Mouse (Mus musculus): ENCODE measurements around the gene Rho.

Rho gene

DNA sequence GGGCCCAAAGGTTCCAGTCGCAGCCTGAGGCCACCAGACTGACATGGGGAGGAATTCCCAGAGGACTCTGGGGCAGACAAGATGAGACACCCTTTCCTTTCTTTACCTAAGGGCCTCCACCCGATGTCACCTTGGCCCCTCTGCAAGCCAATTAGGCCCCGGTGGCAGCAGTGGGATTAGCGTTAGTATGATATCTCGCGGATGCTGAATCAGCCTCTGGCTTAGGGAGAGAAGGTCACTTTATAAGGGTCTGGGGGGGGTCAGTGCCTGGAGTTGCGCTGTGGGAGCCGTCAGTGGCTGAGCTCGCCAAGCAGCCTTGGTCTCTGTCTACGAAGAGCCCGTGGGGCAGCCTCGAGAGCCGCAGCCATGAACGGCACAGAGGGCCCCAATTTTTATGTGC, at the start of gene Rho:
Rho (plus strand) TSS at position 110 of the 400 bp plus-strand sequence.
- DNase-seq (ENCODE audit: low read depth, low spot score): peak; percentile 96

GRCm38 (mm10) chr6:115884018-115884417, 47.5 kb upstream of the Rho start:
- no peak for DNase-seq (ENCODE audit: low read depth, low spot score)

GRCm38 (mm10) chr6:115886894-115887293, 44.7 kb upstream of the Rho start:
- DNase-seq (ENCODE audit: low read depth, low spot score): no peak

DNA sequence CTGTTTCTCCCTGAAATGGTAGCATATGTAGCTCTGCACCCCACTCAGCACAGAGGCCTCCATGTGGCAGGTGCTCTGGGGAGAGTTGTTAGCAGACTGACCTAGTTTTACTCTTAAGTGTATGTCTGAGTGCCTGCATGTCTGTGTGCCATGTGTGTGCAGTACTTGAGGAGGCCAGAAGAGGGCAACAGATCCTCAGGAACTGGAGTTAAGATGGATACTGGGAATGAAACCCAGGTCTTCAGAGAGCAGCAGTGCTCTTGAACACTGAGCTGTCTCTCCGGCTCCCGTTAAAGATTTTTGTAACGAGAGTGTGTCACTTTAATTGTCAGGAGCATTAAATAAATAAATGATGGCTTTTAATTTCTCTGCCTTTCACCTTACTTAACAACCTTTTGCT, 43.3 kb upstream of the Rho start:
- no peak for DNase-seq (ENCODE audit: low read depth, low spot score)

GRCm38 (mm10) chr6:115890601-115891000, 40.9 kb upstream of the Rho start:
- DNase-seq (ENCODE audit: low read depth, low spot score): peak; percentile 84

DNA sequence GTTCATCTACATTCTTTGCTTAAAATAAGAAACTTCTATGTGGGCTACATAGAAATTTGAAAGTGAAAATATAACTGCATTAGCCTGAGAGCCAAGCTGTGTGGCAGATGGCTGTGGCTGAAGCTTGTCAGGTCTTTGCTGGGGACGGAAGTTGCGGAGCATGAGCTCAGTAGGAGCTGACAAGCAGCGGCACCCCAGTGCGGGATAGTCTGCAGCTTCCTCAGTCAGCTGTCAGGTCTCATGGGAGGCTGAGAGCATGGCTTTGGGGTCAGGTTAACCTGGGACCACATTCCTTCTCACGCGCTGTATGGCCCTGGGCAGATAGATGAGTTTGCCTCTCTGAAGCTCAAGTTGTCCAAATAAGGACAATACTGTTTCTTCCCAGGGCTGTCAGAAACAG, 40.5 kb upstream of the Rho start:
- DNase-seq (ENCODE audit: low read depth, low spot score): no peak

GRCm38 (mm10) chr6:115891497-115892061, 40.0 kb upstream of the Rho start:
- no peak for DNase-seq (ENCODE audit: low read depth, low spot score)

DNA sequence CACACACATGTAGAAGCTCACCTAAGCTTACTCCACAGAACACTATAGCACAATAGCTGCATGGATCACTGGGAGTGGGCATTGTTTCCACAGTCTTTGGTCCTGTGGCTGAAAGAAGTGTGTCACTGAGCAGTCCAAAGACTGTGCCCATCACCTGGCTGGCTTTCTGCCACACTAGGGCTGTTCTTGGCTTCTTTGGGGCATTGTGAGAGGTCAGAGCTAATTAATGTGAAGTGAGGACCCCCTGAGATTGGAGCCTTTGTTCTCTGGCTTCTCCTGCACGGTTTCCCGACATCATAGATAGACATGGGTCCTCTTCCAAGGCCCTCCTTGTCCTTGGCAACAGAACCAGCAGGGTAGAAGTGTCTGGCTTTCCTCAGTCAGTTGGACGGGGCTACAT, 39.2 kb upstream of the Rho start:
- DNase-seq (ENCODE audit: low read depth, low spot score): no peak

GRCm38 (mm10) chr6:115896346-115896745, 35.2 kb upstream of the Rho start:
- DNase-seq (ENCODE audit: low read depth, low spot score): no peak

- no peak for DNase-seq (ENCODE audit: low read depth, low spot score)
Observed at GRCm38 (mm10) chr6:115897117-115897516, 34.4 kb upstream of the Rho start.

- DNase-seq (ENCODE audit: low read depth, low spot score): no peak
Observed at GRCm38 (mm10) chr6:115897926-115898520, 33.5 kb upstream of the Rho start.

- DNase-seq (ENCODE audit: low read depth, low spot score): peak; percentile 68
Observed at GRCm38 (mm10) chr6:115901062-115901461, 30.5 kb upstream of the Rho start.

DNA sequence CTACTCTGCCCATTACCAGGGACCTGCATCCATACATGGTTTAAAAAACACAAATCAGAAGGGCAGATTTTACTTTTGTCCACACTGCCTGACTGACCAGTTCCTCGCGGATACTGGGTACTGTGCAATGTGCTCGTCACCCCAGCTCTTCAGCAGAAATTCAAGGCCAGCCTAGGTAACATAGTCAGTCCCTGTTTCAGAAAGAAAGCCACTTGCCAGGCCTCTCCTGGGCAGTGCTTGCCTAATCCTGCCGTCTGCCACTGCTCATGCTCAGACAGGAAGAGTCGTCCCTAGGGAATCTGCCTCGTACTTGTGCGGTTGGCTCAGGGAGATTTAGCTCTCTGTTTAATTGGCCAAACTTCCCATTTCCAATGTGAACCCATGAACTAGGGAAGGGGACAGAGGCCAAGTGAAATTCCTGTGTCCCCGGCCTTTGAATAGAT, 30.0 kb upstream of the Rho start:
- DNase-seq (ENCODE audit: low read depth, low spot score): no peak

GRCm38 (mm10) chr6:115902545-115902944, 29.0 kb upstream of the Rho start:
- no peak for DNase-seq (ENCODE audit: low read depth, low spot score)

DNA sequence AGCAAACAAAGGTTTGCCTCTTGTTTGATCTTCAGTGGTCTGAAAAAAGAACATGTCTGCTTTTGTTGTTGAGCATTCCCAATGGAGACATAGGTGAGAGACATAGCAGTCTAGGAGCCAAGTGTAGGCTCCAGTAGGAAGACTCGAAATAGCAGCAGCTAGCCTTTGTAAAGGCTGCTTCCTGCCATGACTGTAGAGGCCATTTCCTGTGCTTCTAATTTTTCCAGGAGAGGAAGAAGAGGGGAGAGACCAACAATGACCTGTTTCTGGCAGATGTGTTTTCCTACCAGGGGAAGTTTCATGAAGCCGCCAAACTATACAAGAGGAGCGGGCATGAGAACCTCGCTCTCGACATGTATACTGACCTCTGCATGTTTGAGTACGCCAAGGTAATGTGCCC, 26.0 kb upstream of the Rho start:
- no peak for DNase-seq (ENCODE audit: low read depth, low spot score)

DNA sequence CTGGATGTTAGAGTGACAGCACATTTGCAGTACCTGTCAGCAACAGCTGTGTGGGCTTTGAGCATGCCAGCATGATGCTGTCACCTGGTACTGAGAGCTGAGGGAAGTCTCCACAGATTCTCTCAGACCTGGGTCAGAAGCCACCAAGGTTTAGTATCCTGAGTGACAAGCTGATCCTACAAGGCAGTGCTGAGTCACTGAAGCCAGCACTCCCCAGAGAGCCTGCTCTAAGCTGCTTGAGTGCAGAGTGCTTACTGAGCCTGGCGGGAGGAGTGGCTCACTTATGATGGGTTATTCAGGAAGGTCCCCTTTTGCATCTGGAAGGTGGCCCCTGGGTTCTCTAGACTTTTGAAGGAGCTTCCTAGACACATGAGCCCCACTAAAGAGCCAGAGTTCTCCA, 25.1 kb upstream of the Rho start:
- no peak for DNase-seq (ENCODE audit: low read depth, low spot score)

DNA sequence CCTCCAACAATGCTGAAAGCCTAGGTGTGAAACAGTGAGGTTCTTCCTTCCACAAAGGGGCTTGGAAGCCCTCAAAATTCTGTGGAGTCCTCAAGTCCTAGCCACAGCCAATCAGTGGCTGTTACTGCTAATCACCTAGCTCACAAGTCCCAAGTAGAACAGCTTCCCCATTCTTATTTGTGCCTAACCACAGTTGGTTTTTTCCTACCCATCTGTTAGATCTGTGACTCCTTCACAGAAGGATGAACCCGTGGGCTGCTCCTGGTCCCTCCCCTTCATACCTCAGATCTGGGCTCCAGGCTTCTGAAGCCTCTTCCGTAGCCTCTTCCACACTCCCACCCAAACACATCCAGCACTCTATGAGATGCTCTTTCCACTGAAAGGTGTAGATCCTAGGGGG, 24.7 kb upstream of the Rho start:
- no peak for DNase-seq (ENCODE audit: low read depth, low spot score)

DNA sequence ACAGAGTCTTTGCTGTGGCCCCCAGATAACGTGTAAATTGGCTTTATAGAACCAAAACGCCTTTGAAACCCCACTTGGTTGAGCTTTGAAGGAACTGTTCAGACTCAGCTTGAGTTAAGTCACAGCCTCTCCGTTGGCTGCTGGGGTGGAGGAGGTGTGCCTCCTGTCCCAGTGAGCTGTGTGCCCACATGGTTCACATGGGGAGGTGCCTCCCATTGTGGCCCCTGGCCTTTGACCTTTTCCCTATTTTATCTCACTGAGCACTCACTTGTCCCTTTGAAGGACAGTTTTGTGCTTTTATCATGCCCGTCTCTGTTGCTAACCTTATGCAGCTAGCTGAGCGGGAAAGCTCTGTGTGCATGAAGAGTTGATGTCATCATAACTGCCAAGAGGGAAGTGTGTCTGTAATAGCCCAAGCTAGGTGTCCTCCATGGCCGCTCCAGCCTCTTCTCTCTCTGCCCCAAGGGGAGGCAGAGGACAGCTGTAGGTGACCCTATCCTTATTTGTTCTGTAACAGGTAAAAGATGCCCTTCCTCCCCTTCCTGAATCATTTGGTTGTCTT, 23.0 kb upstream of the Rho start:
- no peak for DNase-seq (ENCODE audit: low read depth, low spot score)

DNA sequence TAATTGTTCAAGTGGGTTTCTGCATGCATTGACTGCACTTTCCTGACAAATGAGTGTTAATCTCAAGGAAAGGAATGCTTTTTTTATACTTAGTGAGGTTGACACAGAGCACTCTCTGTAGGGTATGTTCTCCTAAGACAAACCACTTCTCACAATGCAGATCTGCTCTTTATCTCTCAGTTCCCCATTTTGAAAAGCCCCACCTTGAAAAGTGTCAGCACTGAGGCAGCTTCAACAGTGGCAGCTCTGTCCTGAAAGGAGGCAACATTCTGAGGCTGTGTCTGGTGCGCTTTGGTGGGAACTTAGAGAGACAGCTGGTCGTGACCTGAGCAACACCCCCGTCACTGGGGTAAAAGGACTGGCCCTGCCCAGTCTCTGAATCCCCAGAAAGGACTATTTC, 22.5 kb upstream of the Rho start:
- DNase-seq (ENCODE audit: low read depth, low spot score): no peak

DNA sequence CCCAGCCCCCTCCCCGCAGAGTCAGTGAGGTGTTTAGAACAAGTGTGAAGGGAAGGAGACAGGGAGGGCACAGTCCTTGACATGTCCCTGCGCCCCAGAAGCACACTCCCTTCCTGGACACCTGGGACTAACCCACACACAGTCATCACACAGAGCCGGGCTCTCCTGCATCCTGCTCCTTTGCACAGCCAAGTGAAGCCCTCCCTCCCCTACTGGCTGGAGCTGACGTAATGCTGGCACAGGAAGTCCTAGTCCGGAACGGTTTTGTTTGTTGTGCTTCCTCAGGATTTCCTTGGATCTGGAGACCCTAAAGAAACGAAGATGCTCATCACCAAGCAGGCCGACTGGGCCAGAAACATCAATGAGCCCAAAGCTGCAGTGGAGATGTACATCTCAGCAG, 21.6 kb upstream of the Rho start:
- DNase-seq (ENCODE audit: low read depth, low spot score): no peak

- DNase-seq (ENCODE audit: low read depth, low spot score): no peak
Observed at GRCm38 (mm10) chr6:115911763-115912162, 19.8 kb upstream of the Rho start.

GRCm38 (mm10) chr6:115913482-115913881, 18.1 kb upstream of the Rho start:
- DNase-seq (ENCODE audit: low read depth, low spot score): no peak

DNA sequence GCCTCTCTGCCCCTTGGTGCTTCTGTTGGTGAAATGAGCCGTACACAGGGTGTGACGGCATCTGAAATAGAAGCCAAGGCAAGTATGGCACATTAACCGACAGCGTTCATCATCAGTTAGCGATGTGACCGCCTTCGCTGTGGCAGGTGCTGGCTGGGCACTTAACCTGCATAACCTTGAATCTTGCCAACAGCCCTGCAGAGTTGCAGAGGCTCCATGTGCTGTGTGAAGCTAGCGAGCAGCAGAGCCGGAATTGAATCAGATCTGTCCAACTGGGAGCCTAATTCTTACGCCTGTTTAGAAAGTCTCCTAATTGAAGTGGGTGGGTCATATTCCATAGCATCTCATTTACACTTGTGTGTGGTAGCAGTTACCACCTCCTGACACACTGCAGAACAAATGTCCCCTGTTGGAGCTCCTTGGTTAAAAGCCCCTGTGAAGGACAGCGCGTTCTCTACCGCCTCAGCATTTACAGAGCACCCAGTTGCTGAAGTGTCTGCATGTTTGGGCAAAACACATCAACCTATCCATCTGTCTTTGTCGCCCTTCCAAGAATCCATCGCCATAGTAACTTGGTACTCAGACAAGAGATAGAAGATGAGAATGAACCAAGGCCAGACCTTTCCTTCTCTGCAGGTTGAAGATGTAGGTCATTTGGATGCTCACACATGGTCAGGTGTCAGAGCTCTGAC, 16.9 kb upstream of the Rho start:
- no peak for DNase-seq (ENCODE audit: low read depth, low spot score)

Data from retina, adult 2 months (tissue).